Mouse (Mus musculus) adrenal gland, postnatal 4 days (tissue): ENCODE data around the gene Srrm3. TPM values are rescaled to one million over a fixed set of nuclear protein-coding genes. Genes with fewer than 3 reads are reported as not detected.

Experiments
- microRNA-seq: library from miRNA; unstranded; fragments of <30 nt; microRNA quantifications from one replicate; pipeline ENCODE4 v1.2.0, GENCODE M21; 2021
- total RNA-seq, 2 experiments: library from RNA; stranded (reverse); gene quantifications; 2 replicates each; pipeline ENCODE4 v1.2.3; 2021

Gene Srrm3
- total RNA-seq, 2 experiments from 2014 or later, result 7.5 to 7.9 TPM

Small RNA genes lying within 50 kb of the gene (microRNA-seq; reads per million reads assigned to microRNA genes)
- gene Gm23268, result not detected

Other genes starting within 250 kb of the Srrm3 start
- not detected for gene Ccl26, start 243.3 kb upstream of the Srrm3 start, total RNA-seq
- 1 to 10 TPM; 2.4 to 3.0 TPM for gene Ccl24, start 233.8 kb upstream of the Srrm3 start, total RNA-seq
- gene Rhbdd2, start 174.3 kb upstream of the Srrm3 start, total RNA-seq, result 10 to 100 TPM; 54.4 to 55.1 TPM
- 100 to 1,000 TPM; 168 to 190 TPM for gene Por, start 136.9 kb upstream of the Srrm3 start, total RNA-seq
- gene Tmem120a, start 62.4 kb upstream of the Srrm3 start, total RNA-seq, result 10 to 100 TPM; 46.8 to 53.9 TPM
- 1 to 10 TPM; 1.6 to 1.7 TPM for gene Styxl1, start 28.5 kb upstream of the Srrm3 start, total RNA-seq
- gene Mdh2, start 28.4 kb upstream of the Srrm3 start, total RNA-seq, result 100 to 1,000 TPM; 433 to 459 TPM
- gene Hspb1, start 81.0 kb downstream of the Srrm3 start, total RNA-seq, result 10 to 100 TPM; 49.4 to 56.5 TPM
- 100 to 1,000 TPM; 285 to 303 TPM for gene Ywhag, start 127.7 kb downstream of the Srrm3 start, total RNA-seq
- 1 to 10 TPM; 6.7 to 8.1 TPM for gene Ssc4d, start 167.6 kb downstream of the Srrm3 start, total RNA-seq
- gene Zp3, start 173.2 kb downstream of the Srrm3 start, total RNA-seq, result under 1 TPM in 1 of 2 experiments, not detected in 1; 0.45 TPM
- 10 to 100 TPM; 18.6 to 19.0 TPM for gene Dtx2, start 187.9 kb downstream of the Srrm3 start, total RNA-seq
- 10 to 100 TPM; 14.2 to 15.0 TPM for gene Upk3b, start 231.6 kb downstream of the Srrm3 start, total RNA-seq
- under 1 TPM in 1 of 2 experiments, not detected in 1; 0.78 TPM for gene Upk3bl, start 247.6 kb downstream of the Srrm3 start, total RNA-seq